Mouse (Mus musculus) adrenal gland, adult 8-10 months (tissue): Measurements from ENCODE around the gene Flnc. TPM values are rescaled to one million over a fixed set of nuclear protein-coding genes. Genes with fewer than 3 reads are reported as not detected.

Experiments
- DNase-seq: peaks from one replicate; pipeline ENCODE4 v3.0.0; 2022
- microRNA-seq, 2 experiments: library from miRNA; unstranded; fragments of <30 nt; microRNA quantifications; one replicate each; pipeline ENCODE4 v1.2.0; 2022
- total RNA-seq, 4 experiments: library from RNA; stranded (reverse); gene quantifications; 2 replicates each; pipeline ENCODE4 v1.2.4; 2022

Gene Flnc
- total RNA-seq, 4 experiments from 2014 or later, result 2.9 to 8.6 (median 5.2) TPM

GRCm38 (mm10) chr6:29484716-29485559 is 51.9 kb downstream of the Flnc start:
- DNase-seq, result no peak

DNA sequence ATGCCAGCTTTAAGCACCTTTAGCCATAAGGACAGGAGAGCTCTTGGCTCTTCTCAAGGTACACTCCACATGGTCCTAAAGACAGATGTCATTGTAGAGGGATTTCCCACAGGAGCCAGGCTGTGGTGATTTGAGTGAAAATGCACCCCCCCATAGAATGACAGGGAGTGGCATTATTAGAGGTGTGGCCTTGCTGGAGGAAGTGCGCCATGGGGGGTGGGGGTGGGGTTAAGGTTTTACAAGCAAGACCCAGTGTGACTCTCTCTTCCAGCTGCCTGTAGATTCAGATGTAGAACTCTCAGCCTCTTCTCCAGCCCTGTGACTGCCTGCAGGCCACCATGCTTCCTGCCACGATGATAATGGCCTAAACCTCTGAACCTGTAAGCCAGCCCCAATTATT is 52.9 kb downstream of the Flnc start:
- no peak for DNase-seq

GRCm38 (mm10) chr6:29494101-29494500 is 61.0 kb downstream of the Flnc start:
- no peak for DNase-seq

GRCm38 (mm10) chr6:29496270-29496669 is 63.2 kb downstream of the Flnc start:
- DNase-seq, result no peak

DNA sequence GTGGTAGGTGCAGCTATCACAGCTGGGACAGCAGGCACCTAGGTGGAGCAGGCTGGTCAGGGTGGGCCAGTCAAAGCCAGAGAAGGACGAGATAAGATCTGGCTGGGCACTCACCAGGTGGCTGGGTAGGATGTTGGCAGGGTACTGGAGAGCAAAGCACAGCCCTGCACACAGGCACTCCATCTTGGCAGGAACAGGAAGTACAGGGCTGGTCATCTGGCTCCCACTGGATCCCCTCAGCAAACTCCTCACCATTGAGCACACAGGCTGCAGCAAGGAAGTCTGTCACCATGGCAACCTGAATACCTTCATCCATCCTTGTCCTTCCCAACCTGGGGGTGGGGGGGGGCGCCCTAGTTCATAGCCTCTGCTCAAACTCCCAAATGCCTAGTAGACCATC is 64.7 kb downstream of the Flnc start:
- no peak for DNase-seq

DNA sequence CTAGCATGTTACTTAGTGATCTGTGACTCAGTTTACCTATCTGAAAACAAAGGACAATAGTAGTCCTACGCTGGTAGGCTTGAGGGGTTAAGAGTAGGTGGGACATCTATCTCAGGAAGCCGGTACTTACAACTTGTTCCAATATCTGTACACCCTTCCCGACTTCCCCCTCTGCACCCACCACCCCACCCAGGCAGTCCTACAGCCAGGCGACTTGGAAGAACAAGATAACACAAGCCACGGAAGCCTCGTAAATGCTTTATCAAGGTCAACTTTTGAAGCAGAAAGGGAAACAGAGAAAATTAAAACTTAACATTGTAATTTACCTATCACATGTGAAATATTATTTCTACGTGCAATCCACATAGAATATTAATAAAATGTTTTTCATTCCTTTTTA is 67.1 kb downstream of the Flnc start:
- DNase-seq, result no peak

GRCm38 (mm10) chr6:29500810-29501209 is 67.8 kb downstream of the Flnc start:
- DNase-seq, result no peak

DNA sequence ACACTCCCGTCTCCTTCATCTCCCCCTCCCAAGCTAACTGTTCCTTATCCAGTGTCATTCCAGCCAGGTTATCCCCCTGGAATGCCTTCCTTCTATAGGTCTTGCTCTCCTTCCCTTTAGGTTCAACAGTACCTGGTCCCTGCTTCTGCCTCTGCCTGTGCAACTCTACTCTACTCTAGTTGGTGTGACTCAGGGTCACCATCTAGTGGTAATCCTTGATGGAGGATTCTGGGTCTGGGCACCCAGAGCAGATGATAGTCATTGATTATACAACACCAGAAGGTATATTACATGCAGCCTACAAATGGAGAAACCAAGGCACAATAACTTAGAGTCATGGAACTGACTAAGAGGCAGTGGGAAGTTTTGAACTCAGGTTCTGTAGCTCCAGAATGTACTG is 68.5 kb downstream of the Flnc start:
- no peak for DNase-seq

GRCm38 (mm10) chr6:29505493-29505892 is 72.4 kb downstream of the Flnc start:
- DNase-seq, result no peak

DNA sequence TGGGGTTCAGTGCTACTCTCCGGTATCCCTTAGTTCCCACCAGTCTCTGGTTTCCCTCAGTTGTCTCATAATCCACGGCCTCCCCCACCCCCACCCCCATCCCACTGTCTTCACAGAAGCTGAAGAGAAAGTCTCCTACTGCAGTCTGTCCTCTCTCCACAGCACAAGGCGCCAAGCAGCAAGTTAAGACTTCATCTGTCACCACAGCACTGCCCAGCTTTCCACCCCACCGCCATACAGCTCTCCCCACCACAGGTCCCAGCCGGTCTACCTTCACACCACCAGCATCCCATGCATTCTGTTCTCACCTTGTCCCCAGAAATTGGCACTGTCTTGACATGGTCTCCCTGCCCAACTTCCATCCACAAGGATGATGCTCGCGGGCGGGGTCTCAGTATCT is 73.8 kb downstream of the Flnc start:
- DNase-seq, result no peak

DNA sequence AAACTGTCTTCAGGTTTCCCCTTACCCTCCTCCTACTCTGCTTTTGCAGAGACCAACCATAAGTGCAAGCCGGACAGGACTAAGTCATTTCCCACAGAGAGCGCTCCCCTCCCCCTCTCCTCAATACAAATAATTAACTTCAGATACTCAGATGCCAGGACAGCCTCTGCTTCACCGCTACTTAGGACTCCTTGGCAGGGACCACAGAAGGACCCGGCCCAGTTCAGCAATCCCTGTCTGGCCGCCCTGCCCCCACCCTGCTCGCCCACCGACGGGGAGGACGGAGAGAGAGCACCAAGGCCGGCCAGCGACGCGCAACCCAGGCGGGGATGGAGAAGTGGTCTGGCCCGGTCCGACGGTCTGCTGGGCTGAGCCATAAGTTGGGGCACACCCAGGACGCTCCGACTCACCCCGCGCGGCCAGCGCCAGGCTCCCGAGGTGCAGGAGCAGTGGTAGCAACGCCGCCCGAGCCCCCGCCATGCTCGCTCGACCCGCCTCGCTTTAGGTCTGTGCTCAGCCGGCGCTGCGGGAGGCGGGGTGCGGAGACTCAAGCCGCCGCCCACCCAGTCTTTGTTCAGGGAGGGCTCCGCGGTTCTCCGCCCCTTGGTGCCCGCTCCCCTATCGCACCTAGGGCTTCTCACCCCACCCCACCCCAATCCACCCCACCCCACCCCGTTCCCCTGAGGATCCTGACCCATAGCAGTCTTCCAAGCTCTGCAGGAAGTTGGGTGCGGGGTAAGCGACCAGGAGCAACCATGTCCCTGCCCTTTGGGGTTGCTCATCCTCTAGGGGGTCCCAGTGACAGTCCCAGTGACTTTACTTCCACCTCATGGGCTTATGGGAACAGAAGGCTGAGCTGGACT is 74.6 kb downstream of the Flnc start, which contains the start of gene Kcp:
Gene Kcp (minus strand): TSS at position 506 of the 863 bp plus-strand sequence.
- DNase-seq, result no peak

DNA sequence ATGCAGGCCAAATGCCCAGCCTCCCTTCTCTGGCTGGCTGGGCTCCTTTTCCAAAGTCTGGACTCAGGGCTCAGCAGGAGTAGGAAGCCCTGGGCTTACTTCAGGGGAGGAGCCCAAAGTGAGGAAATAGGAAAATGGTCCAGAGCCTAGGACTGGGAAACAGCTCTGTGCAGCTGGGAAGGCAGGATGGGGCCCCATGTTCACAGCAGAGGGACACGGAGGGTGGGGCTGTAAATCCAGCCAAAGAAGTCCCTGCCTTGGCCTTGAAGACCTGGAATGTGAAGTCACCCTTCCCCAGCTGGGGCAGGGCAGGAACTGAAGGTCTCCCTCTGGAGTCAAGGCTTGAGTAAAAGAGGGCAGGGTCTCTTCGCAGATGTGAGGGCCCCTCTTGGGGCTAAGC is 76.0 kb downstream of the Flnc start:
- DNase-seq, result no peak

Small RNA genes lying within 50 kb of the gene (microRNA-seq; reads per million reads assigned to microRNA genes)
- 0 reads per million in 2 experiments for gene Gm26220
- gene Gm44354, result 0 reads per million in 2 experiments

Other genes starting within 250 kb of the Flnc start
- gene Impdh1, start 216.9 kb upstream of the Flnc start, total RNA-seq, result 10 to 100 TPM; 46.9 to 67.5 (median 53.0) TPM
- 1 to 10 TPM; 4.6 to 9.3 (median 7.7) TPM for gene Hilpda, start 160.8 kb upstream of the Flnc start, total RNA-seq
- under 1 TPM in 1 of 4 experiments, not detected in 3; 0.23 TPM for gene Fam71f2, start 153.7 kb upstream of the Flnc start, total RNA-seq
- gene Fam71f1, start 114.1 kb upstream of the Flnc start, total RNA-seq, result not detected
- gene Calu, start 85.2 kb upstream of the Flnc start, total RNA-seq, result 100 to 1,000 TPM; 121 to 136 (median 126) TPM
- gene Opn1sw, start 44.8 kb upstream of the Flnc start, total RNA-seq, result not detected
- 10 to 100 TPM in 1 of 4 experiments, 1 to 10 TPM in 3; 4.4 to 13.1 (median 5.7) TPM for gene Ccdc136, start 36.9 kb upstream of the Flnc start, total RNA-seq
- gene Atp6v1f, start 34.5 kb downstream of the Flnc start, total RNA-seq, result 100 to 1,000 TPM; 218 to 251 (median 230) TPM
- 1 to 10 TPM in 1 of 4 experiments, under 1 TPM in 2, not detected in 1; 0.38 to 1.5 (median 0.91) TPM for gene Atp6v1fnb, start 38.2 kb downstream of the Flnc start, total RNA-seq
- 1 to 10 TPM; 1.7 to 2.5 (median 1.8) TPM for gene Kcp, start 74.7 kb downstream of the Flnc start, total RNA-seq
- 1 to 10 TPM; 5.1 to 7.8 (median 7.7) TPM for gene Irf5, start 93.4 kb downstream of the Flnc start, total RNA-seq
- gene Tnpo3, start 176.6 kb downstream of the Flnc start, total RNA-seq, result 10 to 100 TPM; 48.3 to 65.6 (median 61.3) TPM